Mouse (Mus musculus) liver (tissue): ENCODE measurements around the gene Fan1.

ENCODE experiments used
- DNase-seq: peaks from one replicate; pipeline ENCODE4 v3.0.0-alpha.2; 2020; ENCODE audit warnings: mixed read lengths

The Fan1 gene

GRCm38 (mm10) chr7:64373830-64374562, at the start of gene Fan1:
Fan1 (minus strand) TSS chr7:64374095.
- peak; percentile 87 for DNase-seq

GRCm38 (mm10) chr7:64403989-64404388, 30.1 kb upstream of the Fan1 start:
- DNase-seq = no peak

- no peak for DNase-seq
Observed at GRCm38 (mm10) chr7:64402452-64402851, 28.6 kb upstream of the Fan1 start.

DNA sequence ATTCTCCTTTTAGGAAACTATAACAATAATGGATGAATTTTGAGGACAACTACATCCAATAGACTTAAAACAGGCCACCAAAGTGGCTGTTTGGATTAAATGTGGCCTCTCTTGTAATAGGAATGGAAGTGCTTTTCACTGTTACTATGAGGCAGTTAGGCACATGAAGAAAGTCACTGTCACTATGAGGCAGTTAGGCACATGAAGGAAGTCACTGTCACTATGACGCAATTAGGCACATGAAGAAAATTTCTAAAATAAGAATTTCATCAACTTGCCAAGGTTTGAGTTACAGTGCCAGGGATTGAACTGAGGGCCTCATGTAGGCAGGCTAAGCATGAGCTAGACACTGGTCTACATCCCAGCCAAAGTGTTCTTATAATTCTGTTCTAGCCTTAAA, 26.8 kb upstream of the Fan1 start:
- no peak for DNase-seq

DNA sequence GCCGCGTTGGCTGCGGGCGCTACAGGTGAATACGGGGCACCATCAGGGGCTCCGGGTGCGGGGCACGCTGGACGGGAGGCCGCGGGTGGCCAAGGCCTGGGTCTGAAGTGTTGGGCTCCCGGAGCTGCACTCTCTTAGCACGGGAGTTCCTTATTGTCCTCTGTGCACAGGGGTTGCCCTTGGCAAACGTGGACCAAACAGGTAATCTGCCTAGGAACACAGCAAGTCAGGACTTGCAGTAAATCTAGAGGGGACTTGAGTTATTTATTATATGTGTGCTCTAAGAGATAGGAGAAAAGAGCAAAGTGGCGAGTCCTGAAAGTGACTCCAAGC, 18.9 kb upstream of the Fan1 start:
- DNase-seq = no peak

DNA sequence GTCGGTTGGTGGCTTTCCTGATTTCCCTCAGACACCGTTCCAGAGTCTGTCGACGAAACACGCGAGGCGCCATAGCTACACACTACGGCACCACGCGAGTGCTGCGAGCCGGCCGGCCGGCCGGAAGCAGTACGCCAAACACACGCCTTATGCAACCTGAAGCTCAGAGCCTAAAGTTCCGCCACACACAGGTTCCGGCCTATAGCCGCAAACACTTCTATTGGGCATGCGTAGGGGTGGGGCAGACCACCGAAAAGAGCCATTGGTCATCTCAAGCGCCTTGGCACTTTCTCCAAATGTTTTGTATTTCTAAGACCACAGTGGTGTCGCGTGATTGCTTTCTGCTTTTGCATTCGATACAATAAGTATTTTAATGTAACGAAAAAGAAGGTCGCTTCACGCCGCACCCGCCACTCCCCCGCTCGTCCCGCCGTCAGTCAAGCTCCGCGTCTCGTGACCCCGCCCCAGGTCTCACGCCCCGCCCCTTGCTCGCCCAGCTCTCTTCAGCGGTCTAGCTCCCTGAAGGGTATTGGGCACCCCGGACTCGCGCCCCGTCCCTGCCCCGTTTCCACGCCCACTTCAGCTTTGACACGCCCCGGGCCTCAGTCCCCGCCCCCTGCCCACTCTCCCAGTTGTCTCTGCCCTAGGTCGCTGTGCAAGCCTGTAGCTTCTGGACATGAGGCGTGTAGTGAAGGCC, 18.4 kb upstream of the Fan1 start, which contains the start of the genes Mphosph10 and Mcee:
TSS of gene Mphosph10 (minus strand) at position 147 of the 697 bp plus-strand sequence.
TSS of gene Mcee (plus strand) at position 486 of the 697 bp plus-strand sequence.
- peak; percentile 99 for DNase-seq

DNA sequence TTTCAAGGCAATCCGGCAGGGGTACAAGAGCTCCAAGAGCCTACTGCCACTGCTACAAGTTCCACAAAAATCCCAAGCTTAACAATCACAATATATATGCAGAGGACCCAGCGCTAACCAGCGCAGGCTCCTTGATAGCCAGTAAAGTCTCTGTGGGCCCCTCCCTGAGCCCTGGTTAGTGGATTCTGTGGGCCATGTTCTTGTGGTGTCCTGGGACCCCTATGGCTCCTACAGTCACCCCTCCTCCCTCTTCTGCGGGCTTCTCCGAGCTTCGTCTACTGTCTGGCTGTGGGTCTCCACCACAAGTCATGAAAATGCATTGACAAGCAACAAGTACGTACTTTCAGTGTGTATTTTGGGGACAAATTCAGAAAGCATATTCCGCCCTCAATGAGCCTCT, 17.6 kb upstream of the Fan1 start:
- DNase-seq = peak; percentile 39

GRCm38 (mm10) chr7:64373147-64373829, 607 bp downstream of the Fan1 start:
- DNase-seq = no peak

DNA sequence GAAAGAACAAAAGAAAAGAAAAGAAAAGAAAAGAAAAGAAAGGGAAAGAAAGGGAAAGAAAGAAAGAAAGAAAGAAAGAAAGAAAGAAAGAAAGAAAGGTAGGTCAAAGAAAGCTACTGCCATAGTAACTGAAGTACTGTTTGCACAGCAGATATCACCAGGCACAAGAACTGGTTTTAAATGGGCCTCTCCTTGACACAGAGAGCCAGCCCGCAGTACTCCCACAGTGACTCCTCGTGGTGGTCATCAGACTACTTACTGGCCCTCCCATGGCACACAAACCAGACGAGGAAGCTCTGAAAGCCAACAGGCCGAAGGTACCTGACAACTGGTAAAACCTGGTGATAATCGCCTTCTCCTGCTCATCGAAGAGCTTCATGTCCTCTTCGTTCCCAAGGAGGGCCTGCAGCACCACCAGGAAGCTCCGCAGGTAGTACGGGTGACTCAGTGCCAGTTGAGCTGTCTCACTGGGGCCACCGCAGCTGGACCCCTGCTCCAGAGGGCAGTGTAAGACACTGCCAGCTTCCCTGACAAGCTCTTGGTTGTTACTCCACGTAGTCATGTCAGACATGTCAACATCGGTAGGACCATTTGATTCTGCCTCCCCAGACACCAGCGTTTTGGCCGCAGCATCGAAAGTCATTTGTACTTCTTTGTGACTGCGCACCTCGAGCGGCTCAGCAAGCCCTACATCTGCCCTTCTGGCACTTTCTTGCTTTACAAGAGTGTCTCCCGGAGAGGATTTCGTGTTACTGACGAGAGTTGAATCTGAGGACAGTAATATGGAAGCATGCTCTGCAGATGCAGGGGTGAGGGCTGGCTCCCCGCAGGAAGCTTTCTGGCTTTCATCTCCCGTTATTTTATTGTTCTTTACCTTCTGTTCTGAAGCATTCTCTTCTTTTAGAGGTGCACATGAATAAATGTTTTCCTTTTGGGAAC, 1.7 kb downstream of the Fan1 start:
- no peak for DNase-seq

- DNase-seq = no peak
Observed at GRCm38 (mm10) chr7:64369841-64370240, 4.1 kb downstream of the Fan1 start.

DNA sequence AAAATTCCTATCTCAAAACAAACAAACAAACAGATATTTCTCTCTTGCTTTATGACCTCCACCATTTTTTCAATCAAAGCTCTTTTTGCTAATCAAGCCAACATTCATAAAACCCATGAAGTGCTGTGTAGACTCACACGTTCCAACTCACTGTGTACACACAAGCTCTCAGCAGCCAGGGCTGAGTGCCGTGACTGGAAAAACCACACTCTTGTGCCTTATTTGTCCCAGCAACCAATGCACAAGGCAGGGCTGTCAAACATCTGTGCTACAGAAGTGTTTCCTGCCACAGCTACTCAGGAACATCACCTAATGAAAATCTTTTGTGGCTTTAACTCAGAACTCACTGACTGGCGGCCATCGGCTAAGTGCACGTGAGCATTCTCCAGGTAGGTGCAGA, 8.0 kb downstream of the Fan1 start:
- no peak for DNase-seq

DNA sequence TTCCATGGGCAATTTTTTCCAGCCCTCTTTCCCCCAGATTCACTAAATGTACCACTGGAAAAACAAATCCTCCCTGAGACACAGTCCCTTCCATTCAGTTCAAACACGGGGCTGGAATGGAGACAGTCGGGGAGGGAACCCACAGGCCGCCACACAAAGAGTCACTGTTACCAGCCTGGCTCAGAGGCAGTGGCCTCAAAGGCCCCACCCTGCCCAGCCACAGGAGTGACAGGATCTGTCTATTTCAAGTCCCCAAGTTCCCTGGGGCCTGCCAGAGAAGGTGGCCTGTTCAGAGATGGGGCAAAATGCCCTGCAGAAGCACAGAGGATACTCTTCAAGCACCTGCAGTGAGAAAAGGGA, 13.3 kb downstream of the Fan1 start:
- DNase-seq = no peak

GRCm38 (mm10) chr7:64359943-64360585, 13.8 kb downstream of the Fan1 start:
- DNase-seq = no peak

DNA sequence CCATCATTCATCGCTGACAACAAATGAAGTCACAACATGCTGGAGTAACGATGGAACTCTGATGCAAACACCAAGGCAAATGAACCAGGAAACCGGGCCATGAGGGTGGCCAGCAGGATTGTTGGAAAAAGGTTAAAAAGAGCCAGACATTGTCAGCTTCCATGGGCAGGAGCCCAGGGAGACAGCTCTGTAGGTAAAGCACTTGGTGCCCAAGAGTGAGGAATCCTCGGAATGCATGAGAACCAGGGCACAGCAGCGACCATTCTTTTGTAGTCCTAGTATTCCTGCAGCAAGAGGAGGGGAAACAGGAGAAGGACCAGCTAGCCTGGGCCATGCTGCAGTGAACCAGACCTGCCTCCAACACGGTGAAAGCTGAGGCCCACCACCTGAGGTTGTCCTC, 15.2 kb downstream of the Fan1 start:
- DNase-seq = no peak

DNA sequence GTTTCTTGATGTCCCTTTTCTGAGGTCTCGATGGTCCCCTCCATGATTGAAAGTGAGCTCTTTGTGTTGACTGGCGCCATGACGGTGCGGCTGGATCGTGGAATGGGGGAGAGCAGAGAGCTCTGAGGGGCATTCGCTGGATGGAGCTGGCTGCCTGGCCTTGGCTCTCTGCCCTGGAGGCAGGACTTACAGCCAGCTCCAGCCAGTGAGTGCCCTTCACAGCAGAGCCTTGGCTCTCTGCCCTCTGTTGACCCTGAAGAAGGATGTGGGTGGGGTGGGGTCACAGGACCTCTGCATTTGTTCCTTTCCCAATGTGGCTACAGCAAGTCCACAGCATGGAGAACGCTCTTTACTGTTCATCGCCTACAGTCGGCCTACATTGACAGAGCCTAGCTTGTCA, 16.5 kb downstream of the Fan1 start:
- DNase-seq = no peak

GRCm38 (mm10) chr7:64356661-64357060, 17.2 kb downstream of the Fan1 start:
- DNase-seq = no peak

GRCm38 (mm10) chr7:64354206-64354605, 19.7 kb downstream of the Fan1 start:
- DNase-seq = no peak

- no peak for DNase-seq
Observed at GRCm38 (mm10) chr7:64351087-64351486, 22.8 kb downstream of the Fan1 start.

DNA sequence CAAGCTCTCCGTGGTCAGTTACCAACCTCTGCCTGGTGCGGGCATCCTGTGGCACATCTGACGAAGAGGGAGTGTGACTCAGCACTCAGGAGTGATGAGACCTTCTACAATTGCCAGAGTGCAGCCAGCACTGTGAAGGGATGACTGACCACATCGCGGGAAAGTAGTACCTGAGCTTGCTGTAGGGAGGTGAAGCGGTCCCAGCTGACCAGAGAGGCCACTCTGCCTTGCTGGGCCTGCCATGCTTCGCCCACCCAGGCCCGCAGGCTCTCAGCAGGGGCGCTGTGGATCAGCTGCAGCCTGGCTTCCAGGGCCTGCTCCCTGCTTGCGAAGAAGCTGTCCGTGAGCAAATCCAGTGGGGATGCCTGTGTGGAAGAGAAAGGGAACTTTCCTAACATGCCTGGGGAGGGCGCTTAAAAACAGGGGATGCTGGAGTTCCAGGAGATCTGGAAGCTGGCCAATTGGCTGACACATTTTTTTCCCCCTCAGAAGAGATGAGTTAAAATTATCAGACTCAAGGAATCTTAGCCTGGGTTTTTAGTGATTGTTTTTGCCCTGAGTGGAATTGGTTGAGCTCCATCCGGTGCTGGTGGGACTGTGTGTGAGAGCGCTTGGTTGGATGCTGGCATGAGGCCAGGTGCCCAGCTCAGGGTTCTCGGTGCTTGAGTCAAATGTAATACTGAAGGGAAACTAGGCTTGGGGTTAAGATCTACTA, 24.6 kb downstream of the Fan1 start:
- no peak for DNase-seq

- no peak for DNase-seq
Observed at GRCm38 (mm10) chr7:64347813-64348212, 26.1 kb downstream of the Fan1 start.

GRCm38 (mm10) chr7:64332686-64333085, 41.2 kb downstream of the Fan1 start:
- DNase-seq = no peak

- DNase-seq = no peak
Observed at GRCm38 (mm10) chr7:64331309-64331708, 42.6 kb downstream of the Fan1 start.
